Comparison of ENCODE assay signal across 11 mouse cellular contexts in the genomic region with DNA sequence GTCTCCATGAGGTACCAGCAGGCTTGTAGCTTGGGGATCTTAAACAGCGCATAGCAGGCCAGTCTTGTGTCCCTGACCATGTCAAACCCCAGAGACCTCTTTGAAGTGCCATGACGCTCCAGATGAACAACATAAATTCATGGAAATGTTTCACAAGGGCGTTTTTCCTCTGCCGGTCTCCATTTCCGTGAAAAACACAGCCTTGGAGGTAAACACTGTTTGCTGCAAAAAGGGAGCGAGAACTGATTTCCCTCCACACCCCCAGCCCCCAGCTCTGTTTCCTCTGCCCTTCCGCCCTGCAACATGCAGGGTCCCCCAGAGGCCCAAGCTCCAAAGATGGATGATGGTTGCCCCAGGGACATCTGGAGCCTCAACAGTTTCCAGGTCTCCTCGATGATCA. TPM values are rescaled to one million over a fixed set of nuclear protein-coding genes. Genes with fewer than 3 reads are reported as not detected.
DNase-seq lines count a peak whose midpoint lies in the region; ATAC-seq and TF ChIP-seq lines count a peak whose summit lies in the region.
"Had no signal": no experiment of that assay in that cellular context is flagged by ENCODE, and none has a peak within 500 bp of the region (broad histone marks: within the 10 kb centered on the region; RNA-seq: fewer than 3 reads in every experiment).

No protein-coding gene starts in this region.

- H3K36me3 ChIP-seq in intestine, embryonic 16.5 days (ENCODE audit: control insufficient read depth, insufficient read depth, low read length): no peaks in the 10 kb centered on the region
- H3K36me3 ChIP-seq in intestine, postnatal 0 days (ENCODE audit: control insufficient read depth, insufficient read depth): no peaks in the 10 kb centered on the region
- no peaks in the 10 kb centered on the region for H3K36me3 ChIP-seq in limb, embryonic 13.5 days

- no peaks in the 10 kb centered on the region for H3K9me3 ChIP-seq in intestine, embryonic 16.5 days (ENCODE audit: control insufficient read depth, low read length)
- no peaks in the 10 kb centered on the region for H3K9me3 ChIP-seq in intestine, postnatal 0 days (ENCODE audit: control insufficient read depth)
- no peaks in the 10 kb centered on the region for H3K9me3 ChIP-seq in limb, embryonic 13.5 days

- no peak for ATAC-seq in intestine, embryonic 16.5 days
- ATAC-seq in intestine, postnatal 0 days: no peak
- ATAC-seq in limb, embryonic 13.5 days (ENCODE audit: low FRiP score, low read depth): no peak
- ATAC-seq in granulocyte monocyte progenitor cell, adult 5-6 weeks (replicated peaks; ENCODE audit: poor library complexity, severe bottlenecking): no peak

- H3K27ac ChIP-seq in intestine, embryonic 16.5 days (ENCODE audit: low read length): peak overlapping the region; percentile 17; the same call in 1 of the 2 replicates
- H3K27ac ChIP-seq in intestine, postnatal 0 days (ENCODE audit: low read depth, low read length): no peak overlapping the region
- H3K27ac ChIP-seq in limb, embryonic 13.5 days: peak overlapping the region; percentile 11; the same call in 1 of the 2 replicates

- H3K27me3 ChIP-seq in intestine, embryonic 16.5 days (replicated peaks; ENCODE audit: control insufficient read depth, insufficient read depth, low read length): no peaks in the 10 kb centered on the region
- no peaks in the 10 kb centered on the region for H3K27me3 ChIP-seq in intestine, postnatal 0 days (replicated peaks; ENCODE audit: control insufficient read depth, insufficient read depth, low read length)
- no peaks in the 10 kb centered on the region for H3K27me3 ChIP-seq in limb, embryonic 13.5 days

- WGBS in intestine, embryonic 16.5 days: 52% methylated on average over 8 of the region's 8 CpGs
- WGBS in intestine, postnatal 0 days: 67% methylated on average over 8 of the region's 8 CpGs
- WGBS in limb, embryonic 13.5 days: 50% methylated on average over 8 of the region's 8 CpGs

- no peak overlapping the region for H3K4me3 ChIP-seq in intestine, embryonic 16.5 days (ENCODE audit: low read length)
- no peak overlapping the region for H3K4me3 ChIP-seq in intestine, postnatal 0 days (ENCODE audit: low read depth, low read length)
- no peak overlapping the region for H3K4me3 ChIP-seq in limb, embryonic 13.5 days

- H3K9ac ChIP-seq in intestine, embryonic 16.5 days (ENCODE audit: low read depth, low read length): 0 out of 2 replicates have a peak overlapping the region, but pooled peaks have one; percentile 15
- H3K9ac ChIP-seq in intestine, postnatal 0 days (ENCODE audit: low read depth, low read length): no peak overlapping the region
- no peak overlapping the region for H3K9ac ChIP-seq in limb, embryonic 13.5 days
- H3K9ac ChIP-seq: lung, embryonic 14.5 days had no signal

- TF ChIP-seq CTCF in intestine, postnatal 0 days (IDR thresholded peaks at IDR 0.05; ENCODE audit: low read depth): no peak

- no peak overlapping the region for H3K4me2 ChIP-seq in intestine, embryonic 16.5 days (ENCODE audit: low read depth, low read length)
- H3K4me2 ChIP-seq in intestine, postnatal 0 days (replicated peaks; ENCODE audit: low read depth): no peak overlapping the region
- H3K4me2 ChIP-seq in limb, embryonic 13.5 days (replicated peaks): peak overlapping the region; percentile 35; the same call in 1 of the 2 replicates
- H3K4me2 ChIP-seq: lung, embryonic 14.5 days had no signal

- peaks cover 3% of the 10 kb centered on the region; the same call in 1 of the 2 replicates for H3K4me1 ChIP-seq in intestine, embryonic 16.5 days (ENCODE audit: control insufficient read depth, insufficient read depth, low read length)
- H3K4me1 ChIP-seq in intestine, postnatal 0 days (replicated peaks; ENCODE audit: control insufficient read depth, insufficient read depth, low read length): no peaks in the 10 kb centered on the region
- peaks cover 20% of the 10 kb centered on the region for H3K4me1 ChIP-seq in limb, embryonic 13.5 days

- peak; percentile 2 for DNase-seq in cerebellum, adult 11-12 months
- no peak for DNase-seq in cerebellum, postnatal 4 days (ENCODE audit: low spot score in 2 of 2)
- DNase-seq in adrenal gland, postnatal 14 days: peak; percentile 30
- DNase-seq in lung, postnatal 25 days (ENCODE audit: low spot score): no peak
- DNase-seq: cerebellum, postnatal 14 days; lung, embryonic 14.5 days; retina, postnatal 1 day had no signal

RNA-seq across cellular contexts. Expression of gene Calm1, which starts 24.3 kb away (rescaled TPM):
- 2,576 and 2,612 TPM in 2 replicates for polyA plus RNA-seq in intestine, embryonic 16.5 days (2015; fragmentation: Nextera tagmentation; extraction: Ambion mirVana)
- 3,331 and 3,461 TPM in 2 replicates for polyA plus RNA-seq in intestine, postnatal 0 days (2015; fragmentation: Nextera tagmentation; extraction: Ambion mirVana)
- 432 and 438 TPM in 2 replicates for total RNA-seq in adrenal gland, postnatal 14 days (2021)
- 1,164 and 1,190 TPM in 2 replicates for polyA plus RNA-seq in limb, embryonic 13.5 days (2015; fragmentation: Nextera tagmentation; extraction: Ambion mirVana)
- total RNA-seq in granulocyte monocyte progenitor cell, adult 5-6 weeks (2014; fragmentation: Nextera tagmentation): 154 and 167 TPM in 2 replicates
- total RNA-seq in granulocyte monocyte progenitor cell, adult 5-6 weeks (2017): 549 and 572 TPM in 2 replicates

Comparison
In these comparisons a context has a peak if more than half of its experiments do, and no peak if none do; other contexts are left out.
1. DNase-seq: peak in cerebellum, adult 11-12 months (single experiment) and adrenal gland, postnatal 14 days (single experiment); none in cerebellum, postnatal 4 days (0 of 2) and lung, postnatal 25 days (single experiment).